Mouse (Mus musculus) small intestine, adult 2 months (tissue): ENCODE measurements around the gene Dera.

Experiments used
- CTCF ChIP-seq: fragments of 200-500 bp; IDR thresholded peaks from 2 replicates; pipeline ENCODE4 v1.5.1; 2012; ENCODE audit warnings: low read depth, mild to moderate bottlenecking, control low read depth, inconsistent platforms, low read length, moderate library complexity, mixed read lengths; ENCODE audit not compliant: insufficient replicate concordance, insufficient read length; ENCODE audit errors: extremely low read depth
- POLR2A ChIP-seq: fragments of 200-500 bp; IDR thresholded peaks from 2 replicates; pipeline ENCODE4 v1.6.1; 2012; ENCODE audit warnings: low read depth, mild to moderate bottlenecking, control low read depth, inconsistent platforms, low read length, moderate library complexity

DNA sequence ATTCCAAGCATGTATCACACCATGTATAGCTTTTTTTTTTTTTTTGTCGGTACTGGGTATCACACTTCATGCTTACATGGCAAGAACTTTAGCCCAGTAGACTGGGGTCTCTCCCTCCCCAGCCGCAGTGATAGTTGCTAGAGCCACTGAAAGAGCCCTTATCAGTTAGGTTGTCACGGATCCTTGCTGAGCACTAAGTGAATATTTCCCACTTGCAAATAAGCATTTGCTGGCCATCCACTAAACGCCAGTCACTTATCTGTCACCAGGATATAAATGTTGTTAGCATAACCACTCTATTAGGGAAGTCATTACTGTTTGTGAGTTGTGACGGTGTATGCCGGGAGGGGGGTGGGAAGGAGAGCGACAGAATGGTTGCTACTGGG, 19.9 kb upstream of the Dera start:
- TF ChIP-seq POLR2A, result no peak
- TF ChIP-seq CTCF, result no peak
